Mouse (Mus musculus) ES-Bruce4 (cell line): ENCODE measurements around the gene Gm9844. TPM values are rescaled to one million over a fixed set of nuclear protein-coding genes. Genes with fewer than 3 reads are reported as not detected.
"Not testable (repeated sequence)": the region's sequence is repeated elsewhere in the genome, so short reads cannot be mapped to it uniquely, and the experiment has no call there.

Experiments used
- H3K27ac ChIP-seq: 2 replicates; pipeline ENCODE4 v1.5.1; 2012; ENCODE audit warnings: low read length, inconsistent platforms; ENCODE audit not compliant: insufficient read depth
- H3K27me3 ChIP-seq: 2 replicates; pipeline ENCODE4 v1.6.1; 2012; ENCODE audit warnings: mild to moderate bottlenecking, low read length, inconsistent platforms; ENCODE audit not compliant: control insufficient read depth, poor library complexity, insufficient read depth, severe bottlenecking
- H3K36me3 ChIP-seq: 2 replicates; pipeline ENCODE4 v1.6.1; 2012; ENCODE audit warnings: inconsistent platforms, mild to moderate bottlenecking, low read length, moderate library complexity; ENCODE audit not compliant: control insufficient read depth, poor library complexity, insufficient read depth, severe bottlenecking
- H3K4me1 ChIP-seq: one replicate; pipeline ENCODE4 v1.8.1; 2011; ENCODE audit warnings: low read length; ENCODE audit not compliant: control insufficient read depth, insufficient read depth
- H3K4me3 ChIP-seq: 2 replicates; pipeline ENCODE4 v1.5.1; 2011; ENCODE audit warnings: low read depth, mild to moderate bottlenecking, low read length
- H3K9ac ChIP-seq: 2 replicates; pipeline ENCODE4 v1.6.1; 2012; ENCODE audit warnings: low read depth, mild to moderate bottlenecking, inconsistent platforms; ENCODE audit not compliant: poor library complexity, severe bottlenecking
- H3K9me3 ChIP-seq: replicated peaks from 2 replicates; pipeline ENCODE4 v1.6.1; 2012; ENCODE audit warnings: mild to moderate bottlenecking, low read length, inconsistent platforms; ENCODE audit not compliant: control insufficient read depth, poor library complexity, insufficient read depth, severe bottlenecking
- CTCF ChIP-seq: IDR thresholded peaks from one replicate; pipeline ENCODE4 v1.8.1; 2011; ENCODE audit warnings: low read depth, low read length
- EP300 ChIP-seq: IDR thresholded peaks from 2 replicates; pipeline ENCODE4 v1.6.1; 2011; ENCODE audit warnings: low read depth, low read length; ENCODE audit not compliant: insufficient read depth
- POLR2A ChIP-seq: IDR thresholded peaks from one replicate; pipeline ENCODE4 v1.8.1; 2011; ENCODE audit warnings: low read length; ENCODE audit not compliant: insufficient read depth
- polyA plus RNA-seq: library from polyadenylated mRNA; stranded (reverse); fragments of >200 nt; gene quantifications from 2 replicates; pipeline ENCODE4 v1.2.4, GENCODE M21; 2011; ENCODE audit warnings: low read depth; ENCODE audit not compliant: missing spikeins, insufficient read depth, insufficient read length

The Gm9844 gene
- polyA plus RNA-seq, 1 experiment, result 21.9 TPM

GRCm38 (mm10) chr7:24892125-24892583 lies 30.1 kb downstream of the Gm9844 start:
- no peak for TF ChIP-seq POLR2A
- TF ChIP-seq CTCF, result no peak
- TF ChIP-seq EP300, result no peak
- no peak overlapping the region for H3K4me3 ChIP-seq
- H3K36me3 ChIP-seq, result peaks cover 30% of the 10 kb centered on the region
- no peaks in the 10 kb centered on the region for H3K4me1 ChIP-seq
- H3K27me3 ChIP-seq, result no peaks in the 10 kb centered on the region
- H3K27ac ChIP-seq, result peak overlapping the region; percentile 0; the same call in 1 of the 2 replicates
- H3K9me3 ChIP-seq, result no peaks in the 10 kb centered on the region
- H3K9ac ChIP-seq, result no peak overlapping the region

GRCm38 (mm10) chr7:24895749-24896148 lies 33.7 kb downstream of the Gm9844 start:
- not testable (repeated sequence) for H3K4me1 ChIP-seq, H3K9me3 ChIP-seq, H3K9ac ChIP-seq, H3K36me3 ChIP-seq, H3K4me3 ChIP-seq, H3K27ac ChIP-seq, H3K27me3 ChIP-seq

GRCm38 (mm10) chr7:24896269-24896668 lies 34.3 kb downstream of the Gm9844 start:
- TF ChIP-seq POLR2A (no peak), CTCF (no peak), EP300 (no peak)
- H3K4me3 ChIP-seq, result no peak overlapping the region
- H3K27me3 ChIP-seq, result no peaks in the 10 kb centered on the region
- H3K27ac ChIP-seq, result no peak overlapping the region
- H3K4me1 ChIP-seq, result no peaks in the 10 kb centered on the region
- no peaks in the 10 kb centered on the region for H3K36me3 ChIP-seq
- no peaks in the 10 kb centered on the region for H3K9me3 ChIP-seq
- no peak overlapping the region for H3K9ac ChIP-seq

- no peak for TF ChIP-seq POLR2A
- no peak for TF ChIP-seq CTCF
- no peak for TF ChIP-seq EP300
- Histone ChIP-seq H3K4me3 (peak within 1 kb of the TSS; percentile 11), H3K27me3 (no peaks in the 10 kb centered on the region), H3K36me3 (no peaks in the 10 kb centered on the region), H3K4me1 (no peaks in the 10 kb centered on the region), H3K9ac (peak within 1 kb of the TSS; percentile 15; the same call in 1 of the 2 replicates), H3K9me3 (no peaks in the 10 kb centered on the region), H3K27ac (no peak within 1 kb of the TSS)
These were observed 35.2 kb downstream of the Gm9844 start, which contains the start of gene Cd79a for GRCm38 (mm10) chr7:24897224-24897623. Cd79a (plus strand) TSS chr7:24897381.

GRCm38 (mm10) chr7:24897959-24898358 lies 35.9 kb downstream of the Gm9844 start:
- no peak overlapping the region for H3K27ac ChIP-seq
- no peaks in the 10 kb centered on the region for H3K9me3 ChIP-seq
- H3K4me1 ChIP-seq, result peaks cover 3% of the 10 kb centered on the region
- H3K27me3 ChIP-seq, result no peaks in the 10 kb centered on the region
- TF ChIP-seq CTCF (no peak), POLR2A (no peak), EP300 (no peak)
- no peak overlapping the region for H3K4me3 ChIP-seq
- H3K36me3 ChIP-seq, result no peaks in the 10 kb centered on the region
- H3K9ac ChIP-seq, result no peak overlapping the region

GRCm38 (mm10) chr7:24901114-24901513 lies 39.1 kb downstream of the Gm9844 start:
- TF ChIP-seq EP300 (no peak), CTCF (no peak), POLR2A (no peak)

More at GRCm38 (mm10) chr7:24901114-24901513, 39.1 kb downstream of the Gm9844 start:
- peaks cover 3% of the 10 kb centered on the region for H3K4me1 ChIP-seq
- no peaks in the 10 kb centered on the region for H3K27me3 ChIP-seq
- H3K27ac ChIP-seq, result no peak overlapping the region
- no peaks in the 10 kb centered on the region for H3K9me3 ChIP-seq
- H3K9ac ChIP-seq, result no peak overlapping the region
- no peak overlapping the region for H3K4me3 ChIP-seq
- H3K36me3 ChIP-seq, result no peaks in the 10 kb centered on the region
